Mouse (Mus musculus): ENCODE data around the gene Ttc30a2. TPM values are rescaled to one million over a fixed set of nuclear protein-coding genes. Genes with fewer than 3 reads are reported as not detected.
A peak's percentile ranks its signal among the peaks of the same experiment; 100 is the strongest.
"Not testable (repeated sequence)": the region's sequence is repeated elsewhere in the genome, so short reads cannot be mapped to it uniquely, and the experiment has no call there.

Gene Ttc30a2
- polyA plus RNA-seq, 1 experiment, result 0.11 TPM

DNA sequence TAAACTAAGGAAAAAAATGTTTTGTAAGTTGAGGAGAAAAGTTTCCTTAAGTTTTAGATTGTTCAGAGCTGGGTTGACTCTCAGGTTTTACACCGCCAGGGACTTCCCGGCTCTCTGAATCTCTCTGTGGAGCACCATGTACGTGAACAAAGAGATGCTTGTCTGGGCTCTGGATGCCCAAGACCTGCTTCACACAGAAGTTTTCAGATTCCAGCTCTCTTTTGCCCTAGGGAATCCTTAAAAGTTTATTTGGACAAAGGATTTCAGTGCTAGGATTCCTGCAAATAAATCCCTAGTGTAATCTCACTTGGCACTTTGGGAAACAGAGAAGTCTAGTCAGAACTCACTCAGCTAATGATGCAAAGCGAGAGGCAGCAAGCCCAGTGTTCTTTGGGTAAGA, 11.7 kb upstream of the Ttc30a2 start:
- Histone ChIP-seq H3K27me3 (ENCODE audit: control insufficient read depth, insufficient read depth, low read length) (no peaks in the 10 kb centered on the region), H3K4me1 (ENCODE audit: control insufficient read depth, insufficient read depth, insufficient read length, low read length) (peaks cover 3% of the 10 kb centered on the region), H3K4me3 (ENCODE audit: low read depth, low read length) (no peak overlapping the region), H3K27ac (ENCODE audit: insufficient read depth, low read depth, low read length) (no peak overlapping the region), H3K36me3 (ENCODE audit: control insufficient read depth, insufficient read depth, low read length) (no peaks in the 10 kb centered on the region)
- WGBS, result 91% methylated on average over 4 of the region's 4 CpGs
- no peak for TF ChIP-seq POLR2A (IDR thresholded peaks at IDR 0.05; ENCODE audit: low read depth, low read length)

DNA sequence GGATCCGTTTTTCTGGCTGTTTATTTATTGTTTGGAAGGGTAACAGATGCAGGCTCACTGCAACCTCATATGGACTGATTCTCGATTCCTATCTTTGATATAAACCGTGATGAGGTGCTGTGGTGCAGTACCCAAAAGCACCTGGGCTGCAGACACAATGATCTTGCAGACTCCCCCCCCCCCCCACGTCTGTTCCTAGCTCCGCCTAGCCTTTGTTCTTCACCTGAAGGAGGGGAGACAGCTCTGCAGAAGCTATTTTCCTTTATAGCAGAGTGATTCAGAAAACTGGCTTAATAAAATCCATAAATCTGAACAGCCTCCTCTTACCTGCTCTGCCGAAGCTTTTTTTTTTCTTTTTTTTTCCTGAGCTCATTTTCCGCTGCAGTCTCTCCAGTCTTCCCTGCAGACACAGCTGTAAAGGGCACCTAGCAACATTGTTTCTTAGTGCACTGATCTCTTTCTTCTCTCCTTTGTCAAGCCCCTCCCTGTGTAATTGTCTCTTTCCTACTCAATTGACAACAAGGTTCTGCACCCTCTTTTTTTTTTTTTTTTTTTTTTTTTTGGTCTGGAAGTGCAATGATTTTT, 10.9 kb upstream of the Ttc30a2 start:
- WGBS, result 35% methylated on average over 7 of the region's 7 CpGs
- Histone ChIP-seq H3K36me3 (ENCODE audit: control insufficient read depth, insufficient read depth, low read length) (no peaks in the 10 kb centered on the region), H3K27me3 (ENCODE audit: control insufficient read depth, insufficient read depth, low read length) (no peaks in the 10 kb centered on the region), H3K4me1 (ENCODE audit: control insufficient read depth, insufficient read depth, insufficient read length, low read length) (peaks cover 3% of the 10 kb centered on the region), H3K27ac (ENCODE audit: insufficient read depth, low read depth, low read length) (no peak overlapping the region), H3K4me3 (ENCODE audit: low read depth, low read length) (no peak overlapping the region)
- TF ChIP-seq CTCF (IDR thresholded peaks at IDR 0.05; ENCODE audit: extremely low read depth, insufficient read length, insufficient replicate concordance, low read depth, low read length) (no peak), POLR2A (IDR thresholded peaks at IDR 0.05; ENCODE audit: low read depth, low read length) (no peak)

DNA sequence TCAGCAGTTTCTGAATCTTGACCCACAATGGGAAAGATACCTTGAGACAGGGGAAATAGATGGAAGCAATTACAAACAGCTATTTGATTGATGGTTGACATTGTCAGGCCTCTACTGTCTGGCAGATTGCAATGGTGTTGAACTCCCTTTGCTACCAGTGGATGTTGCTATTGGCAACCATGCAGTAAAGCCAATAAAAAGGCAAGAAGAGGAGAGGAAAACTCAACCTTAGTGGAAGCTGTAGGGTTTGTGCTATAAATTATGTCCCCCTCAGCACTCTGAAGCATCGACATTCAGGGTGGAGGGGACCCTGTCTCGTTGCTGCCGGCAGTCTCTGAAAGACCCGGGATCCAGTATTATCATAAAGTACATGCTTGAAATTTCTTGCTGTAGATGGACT, 10.4 kb upstream of the Ttc30a2 start:
- no peak overlapping the region for H3K27ac ChIP-seq (ENCODE audit: insufficient read depth, low read depth, low read length)
- WGBS, result 56% methylated on average over 4 of the region's 4 CpGs
- no peaks in the 10 kb centered on the region for H3K27me3 ChIP-seq (ENCODE audit: control insufficient read depth, insufficient read depth, low read length)
- peaks cover 3% of the 10 kb centered on the region for H3K4me1 ChIP-seq (ENCODE audit: control insufficient read depth, insufficient read depth, insufficient read length, low read length)
- no peak overlapping the region for H3K4me3 ChIP-seq (ENCODE audit: low read depth, low read length)
- no peak for TF ChIP-seq POLR2A (IDR thresholded peaks at IDR 0.05; ENCODE audit: low read depth, low read length)
- TF ChIP-seq CTCF (IDR thresholded peaks at IDR 0.05; ENCODE audit: extremely low read depth, insufficient read length, insufficient replicate concordance, low read depth, low read length), result no peak
- no peaks in the 10 kb centered on the region for H3K36me3 ChIP-seq (ENCODE audit: control insufficient read depth, insufficient read depth, low read length)

DNA sequence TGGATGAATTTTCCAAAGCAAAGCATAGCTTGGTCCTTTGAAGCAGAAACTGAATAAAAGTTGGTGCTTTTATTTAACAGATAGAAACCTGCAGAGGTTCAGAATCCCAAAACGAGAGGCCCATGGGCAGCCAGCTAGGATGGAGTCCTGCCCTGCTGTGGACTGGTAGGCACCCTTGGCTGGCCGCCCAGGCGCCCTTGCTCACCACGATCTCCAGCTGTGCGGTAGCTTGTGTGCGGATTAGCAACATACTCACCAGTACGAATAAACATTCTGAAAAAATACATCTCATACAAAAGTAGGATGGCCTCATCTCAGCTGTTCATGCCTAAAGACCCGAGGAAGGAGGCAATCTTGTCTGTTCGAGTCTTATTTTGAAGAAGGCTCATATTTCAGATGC, 9.8 kb upstream of the Ttc30a2 start:
- Histone ChIP-seq H3K4me3 (ENCODE audit: low read depth, low read length) (no peak overlapping the region), H3K27me3 (ENCODE audit: control insufficient read depth, insufficient read depth, low read length) (no peaks in the 10 kb centered on the region), H3K4me1 (ENCODE audit: control insufficient read depth, insufficient read depth, insufficient read length, low read length) (peaks cover 3% of the 10 kb centered on the region), H3K36me3 (ENCODE audit: control insufficient read depth, insufficient read depth, low read length) (no peaks in the 10 kb centered on the region), H3K27ac (ENCODE audit: insufficient read depth, low read depth, low read length) (no peak overlapping the region)
- TF ChIP-seq CTCF (IDR thresholded peaks at IDR 0.05; ENCODE audit: extremely low read depth, insufficient read length, insufficient replicate concordance, low read depth, low read length) (no peak), POLR2A (IDR thresholded peaks at IDR 0.05; ENCODE audit: low read depth, low read length) (no peak)
- WGBS, result 78% methylated on average over 9 of the region's 9 CpGs

DNA sequence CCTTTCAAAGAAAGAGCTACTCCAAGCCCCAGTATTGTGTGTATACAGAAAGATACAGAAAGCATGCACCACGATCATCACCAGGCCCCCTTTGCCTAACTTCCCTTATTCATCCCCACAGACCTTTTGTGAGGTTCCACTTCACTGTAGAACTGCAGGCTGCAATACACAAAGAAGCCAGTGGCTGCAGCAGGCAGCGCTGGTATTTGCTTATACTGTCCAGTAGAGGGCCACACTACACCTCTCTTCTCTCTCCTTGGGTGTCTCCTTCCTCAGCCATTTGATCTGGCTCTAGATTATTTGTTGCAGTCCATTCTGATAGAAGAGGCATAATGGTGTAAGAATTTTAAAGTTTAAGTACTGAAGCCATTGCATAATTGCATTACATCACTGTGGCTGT, 7.2 kb upstream of the Ttc30a2 start:
- 1% methylated on average over 2 of the region's 2 CpGs for WGBS
- TF ChIP-seq CTCF (IDR thresholded peaks at IDR 0.05; ENCODE audit: extremely low read depth, insufficient read length, insufficient replicate concordance, low read depth, low read length) (peak; percentile 96; the same call in 1 of the 2 replicates), POLR2A (IDR thresholded peaks at IDR 0.05; ENCODE audit: low read depth, low read length) (no peak)
- Histone ChIP-seq H3K4me1 (ENCODE audit: control insufficient read depth, insufficient read depth, insufficient read length, low read length) (no peaks in the 10 kb centered on the region), H3K27me3 (ENCODE audit: control insufficient read depth, insufficient read depth, low read length) (no peaks in the 10 kb centered on the region), H3K27ac (ENCODE audit: insufficient read depth, low read depth, low read length) (no peak overlapping the region), H3K4me3 (ENCODE audit: low read depth, low read length) (no peak overlapping the region), H3K36me3 (ENCODE audit: control insufficient read depth, insufficient read depth, low read length) (no peaks in the 10 kb centered on the region)

DNA sequence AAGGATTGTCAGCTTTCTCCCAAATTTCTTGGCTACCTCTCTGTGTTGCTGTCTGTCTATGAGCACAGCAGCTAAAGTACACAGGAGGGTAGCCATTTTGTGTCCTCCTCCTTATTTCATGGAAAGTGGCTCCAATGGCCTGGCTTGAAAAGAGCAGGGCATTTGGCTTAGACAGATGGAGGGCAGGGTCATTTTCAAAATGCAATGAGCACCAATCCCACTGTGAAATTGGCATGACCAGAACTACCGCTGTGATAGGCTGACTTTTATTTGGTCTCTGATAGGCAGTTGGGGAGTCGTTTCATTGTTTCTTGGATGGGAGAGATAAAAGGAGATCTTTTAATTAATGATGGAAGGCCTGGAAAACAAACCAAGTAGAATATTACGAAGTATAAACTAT, 5.9 kb upstream of the Ttc30a2 start:
- Histone ChIP-seq H3K4me3 (ENCODE audit: low read depth, low read length) (no peak overlapping the region), H3K4me1 (ENCODE audit: control insufficient read depth, insufficient read depth, insufficient read length, low read length) (no peaks in the 10 kb centered on the region), H3K27ac (ENCODE audit: insufficient read depth, low read depth, low read length) (no peak overlapping the region), H3K27me3 (ENCODE audit: control insufficient read depth, insufficient read depth, low read length) (no peaks in the 10 kb centered on the region), H3K36me3 (ENCODE audit: control insufficient read depth, insufficient read depth, low read length) (no peaks in the 10 kb centered on the region)
- 85% methylated on average over 3 of the region's 3 CpGs for WGBS
- TF ChIP-seq CTCF (IDR thresholded peaks at IDR 0.05; ENCODE audit: extremely low read depth, insufficient read length, insufficient replicate concordance, low read depth, low read length) (no peak), POLR2A (IDR thresholded peaks at IDR 0.05; ENCODE audit: low read depth, low read length) (no peak)

DNA sequence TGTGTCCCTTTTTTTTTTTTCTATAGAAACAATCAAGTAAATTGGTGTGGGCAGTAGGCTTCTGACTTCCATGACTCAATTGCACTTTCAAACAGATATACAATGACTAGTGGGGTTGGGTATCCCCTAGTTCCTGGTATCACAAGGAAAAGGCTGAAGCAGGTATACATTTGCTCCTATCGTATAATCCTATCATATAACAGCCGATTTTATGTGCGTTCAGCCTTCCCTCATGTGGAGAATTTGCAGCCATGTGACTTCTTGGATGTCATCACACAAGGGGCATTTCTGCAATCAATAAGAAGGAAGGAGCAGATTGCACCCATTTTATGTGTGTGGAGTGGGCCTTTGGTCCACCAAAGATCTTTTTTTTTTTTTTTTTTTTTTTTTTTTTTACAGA, 5.1 kb upstream of the Ttc30a2 start:
- H3K4me3 ChIP-seq (ENCODE audit: low read depth, low read length), result no peak overlapping the region
- TF ChIP-seq CTCF (IDR thresholded peaks at IDR 0.05; ENCODE audit: extremely low read depth, insufficient read length, insufficient replicate concordance, low read depth, low read length) (no peak), POLR2A (IDR thresholded peaks at IDR 0.05; ENCODE audit: low read depth, low read length) (no peak)
- no peaks in the 10 kb centered on the region for H3K36me3 ChIP-seq (ENCODE audit: control insufficient read depth, insufficient read depth, low read length)
- no peaks in the 10 kb centered on the region for H3K4me1 ChIP-seq (ENCODE audit: control insufficient read depth, insufficient read depth, insufficient read length, low read length)
- H3K27ac ChIP-seq (ENCODE audit: insufficient read depth, low read depth, low read length), result no peak overlapping the region
- H3K27me3 ChIP-seq (ENCODE audit: control insufficient read depth, insufficient read depth, low read length), result no peaks in the 10 kb centered on the region
- 96% methylated on average over 3 of the region's 3 CpGs for WGBS

DNA sequence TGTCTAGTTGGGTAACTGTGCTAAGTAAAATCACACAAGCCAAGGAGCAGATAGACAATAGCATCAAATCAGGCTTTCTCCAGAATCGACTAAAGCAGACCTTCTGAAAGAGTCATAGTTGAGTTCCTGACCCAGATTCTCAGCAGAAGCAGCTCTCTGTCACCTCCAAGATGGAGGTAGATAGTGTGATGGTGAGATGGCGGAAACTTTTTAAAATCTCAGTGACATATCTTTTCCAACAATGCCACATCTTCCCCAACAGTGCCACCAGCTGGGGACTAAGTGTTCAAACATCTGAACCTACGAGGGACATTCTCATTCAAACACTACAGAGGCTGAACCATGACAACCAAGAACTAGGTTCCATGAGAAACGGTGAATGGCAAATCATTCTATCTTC, 4.7 kb upstream of the Ttc30a2 start:
- WGBS, result 96% methylated on average over 4 of the region's 4 CpGs
- H3K4me3 ChIP-seq (ENCODE audit: low read depth, low read length), result no peak overlapping the region
- no peak for TF ChIP-seq POLR2A (IDR thresholded peaks at IDR 0.05; ENCODE audit: low read depth, low read length)
- TF ChIP-seq CTCF (IDR thresholded peaks at IDR 0.05; ENCODE audit: extremely low read depth, insufficient read length, insufficient replicate concordance, low read depth, low read length), result no peak
- H3K4me1 ChIP-seq (ENCODE audit: control insufficient read depth, insufficient read depth, insufficient read length, low read length), result no peaks in the 10 kb centered on the region
- no peaks in the 10 kb centered on the region for H3K27me3 ChIP-seq (ENCODE audit: control insufficient read depth, insufficient read depth, low read length)
- H3K36me3 ChIP-seq (ENCODE audit: control insufficient read depth, insufficient read depth, low read length), result no peaks in the 10 kb centered on the region
- H3K27ac ChIP-seq (ENCODE audit: insufficient read depth, low read depth, low read length), result no peak overlapping the region

DNA sequence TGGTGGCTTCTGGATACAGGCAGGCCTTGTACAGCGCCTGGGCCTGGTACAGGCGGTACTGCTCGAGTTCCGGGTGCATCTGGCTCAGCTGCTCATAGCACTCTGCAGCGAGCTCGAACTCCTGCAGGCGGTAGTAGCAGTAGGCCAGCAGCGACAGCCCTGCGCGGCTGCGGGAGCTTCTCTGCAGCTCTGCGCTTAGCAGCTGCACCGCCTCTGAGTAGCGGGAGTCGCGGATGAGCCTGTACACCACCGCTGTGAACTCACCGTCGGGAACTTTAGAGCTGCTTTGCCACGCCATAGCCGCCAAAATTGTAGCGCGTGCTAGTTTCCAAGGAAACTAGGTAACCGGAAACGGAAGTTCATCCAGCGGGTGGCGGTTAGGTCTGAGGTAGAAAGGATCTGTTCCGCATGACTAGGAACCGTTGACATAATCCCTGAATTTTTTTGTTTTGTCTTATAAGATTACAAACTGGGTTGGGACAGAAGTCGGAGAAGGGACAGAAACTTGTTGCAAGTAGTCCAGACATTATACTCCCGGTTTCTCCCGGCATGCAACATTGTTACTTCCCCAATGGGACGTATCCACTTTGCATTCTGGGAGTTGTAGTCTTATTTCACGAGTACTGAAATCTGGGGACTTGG, 3.6 kb upstream of the Ttc30a2 start, which contains the start of gene Ttc30a1:
TSS of gene Ttc30a1 (minus strand) at position 528 of the 642 bp plus-strand sequence.
- WGBS, result 3% methylated on average over 34 of the region's 34 CpGs
- H3K4me3 ChIP-seq (ENCODE audit: low read depth, low read length), result peak within 1 kb of the TSS; percentile 76
- H3K27ac ChIP-seq (ENCODE audit: insufficient read depth, low read depth, low read length), result peak within 1 kb of the TSS; percentile 67
- not testable (repeated sequence) for H3K36me3 ChIP-seq (ENCODE audit: control insufficient read depth, insufficient read depth, low read length); H3K4me1 ChIP-seq (ENCODE audit: control insufficient read depth, insufficient read depth, insufficient read length, low read length); H3K27me3 ChIP-seq (ENCODE audit: control insufficient read depth, insufficient read depth, low read length)

DNA sequence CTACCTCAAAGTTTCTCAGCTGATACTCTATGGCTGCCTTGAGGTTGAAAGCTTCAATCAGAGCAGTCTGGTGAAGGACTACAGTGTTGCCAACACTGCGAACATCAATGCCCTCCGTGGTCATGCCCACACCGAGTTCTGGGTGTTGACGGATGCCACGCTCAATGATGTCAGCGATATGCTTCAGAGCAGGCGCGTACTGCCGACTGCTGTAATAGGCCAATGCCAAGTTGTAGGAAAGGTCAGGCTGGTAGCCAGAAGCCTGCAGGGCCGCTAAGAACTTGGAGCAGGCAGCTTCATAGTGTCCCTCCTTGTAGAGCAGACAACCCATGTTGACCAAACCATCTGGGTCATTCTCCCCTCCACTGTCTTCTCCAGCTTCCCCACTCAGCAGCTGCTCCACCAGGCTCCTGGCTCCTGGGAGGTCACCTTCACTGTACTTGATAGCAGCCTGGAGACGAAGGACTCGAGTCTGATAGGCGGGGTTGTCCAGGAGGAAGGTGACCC, 3.0 kb upstream of the Ttc30a2 start:
- H3K4me3 ChIP-seq (ENCODE audit: low read depth, low read length), result peak overlapping the region; percentile 76
- 94% methylated on average over 13 of the region's 13 CpGs for WGBS

More for the DNA sequence above, 3.0 kb upstream of the Ttc30a2 start:
- H3K36me3 ChIP-seq (ENCODE audit: control insufficient read depth, insufficient read depth, low read length); H3K27me3 ChIP-seq (ENCODE audit: control insufficient read depth, insufficient read depth, low read length); H3K27ac ChIP-seq (ENCODE audit: insufficient read depth, low read depth, low read length); H3K4me1 ChIP-seq (ENCODE audit: control insufficient read depth, insufficient read depth, insufficient read length, low read length): not testable (repeated sequence)

Measured in small intestine, adult 2 months (tissue).